Mouse (Mus musculus) adrenal gland, postnatal 14 days (tissue): ENCODE measurements around the gene Atg9b. TPM values are rescaled to one million over a fixed set of nuclear protein-coding genes. Genes with fewer than 3 reads are reported as not detected.

ENCODE experiments used
- DNase-seq: peaks from one replicate; pipeline ENCODE4 v3.0.0; 2021; ENCODE audit warnings: mixed read lengths
- total RNA-seq: library from RNA; stranded (reverse); gene quantifications from 2 replicates; pipeline ENCODE4 v1.2.3, GENCODE M21; 2021

The Atg9b gene
- total RNA-seq, 1 experiment from 2014 or later, result 0.41 TPM

- peak; percentile 47 for DNase-seq
Observed at GRCm38 (mm10) chr5:24350073-24350472, 41.9 kb downstream of the Atg9b start.

- DNase-seq, result peak; percentile 81
Observed at GRCm38 (mm10) chr5:24348546-24348945, 43.4 kb downstream of the Atg9b start.

GRCm38 (mm10) chr5:24348128-24348527 is 43.8 kb downstream of the Atg9b start:
- DNase-seq, result peak; percentile 90

DNA sequence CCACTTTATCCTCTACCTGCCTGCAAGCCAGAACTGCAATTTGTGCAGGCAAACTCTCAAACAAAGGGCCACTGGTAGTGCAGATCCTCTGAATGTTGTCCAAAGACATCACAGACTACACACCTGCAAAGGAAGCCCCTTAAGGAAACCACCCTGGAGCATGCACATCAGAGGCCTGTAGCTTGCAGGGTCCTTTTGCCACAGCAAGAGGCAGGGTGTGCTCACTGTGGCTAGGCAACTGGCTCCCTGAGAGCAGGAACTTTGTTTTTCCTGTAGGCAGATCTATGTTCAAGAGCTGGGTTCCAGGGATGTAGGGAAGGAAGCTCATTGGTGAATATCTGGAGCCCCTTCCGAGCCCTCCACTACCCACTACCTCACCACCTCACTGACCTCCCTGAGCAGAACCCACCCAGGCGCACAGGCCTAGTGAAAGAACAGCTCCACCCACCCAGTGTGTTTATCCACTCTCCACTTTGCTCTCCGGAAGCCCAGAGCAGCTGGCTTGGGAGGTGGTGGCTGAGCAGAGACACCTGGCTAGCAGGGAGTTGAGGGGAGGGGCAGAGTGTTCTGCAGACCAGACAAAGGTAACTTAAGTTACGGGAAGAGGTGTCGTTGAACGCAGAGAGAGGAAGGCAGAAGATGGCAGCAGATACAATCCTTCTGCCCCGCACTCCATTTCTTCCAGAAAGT is 44.6 kb downstream of the Atg9b start:
- DNase-seq, result no peak

DNA sequence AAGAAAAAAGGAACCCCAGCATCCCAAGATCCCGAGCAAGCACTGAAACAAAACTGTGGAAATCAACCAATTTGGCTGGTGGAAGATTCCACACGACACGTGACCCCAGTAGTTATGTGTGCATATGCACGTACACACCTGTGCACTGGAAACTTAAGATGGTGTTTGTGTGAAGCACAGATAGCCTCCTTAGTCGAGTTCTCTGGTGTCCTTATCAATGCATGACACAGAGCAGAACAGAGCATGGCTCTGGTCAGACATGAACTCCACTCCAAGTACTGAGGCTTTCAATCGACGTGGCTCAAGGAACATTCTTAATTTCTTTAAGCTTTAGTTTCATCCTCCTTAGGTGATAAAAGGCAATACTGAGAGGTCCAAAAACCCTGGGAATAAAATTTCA is 45.6 kb downstream of the Atg9b start:
- no peak for DNase-seq

- no peak for DNase-seq
Observed at GRCm38 (mm10) chr5:24344477-24345051, 47.4 kb downstream of the Atg9b start.

DNA sequence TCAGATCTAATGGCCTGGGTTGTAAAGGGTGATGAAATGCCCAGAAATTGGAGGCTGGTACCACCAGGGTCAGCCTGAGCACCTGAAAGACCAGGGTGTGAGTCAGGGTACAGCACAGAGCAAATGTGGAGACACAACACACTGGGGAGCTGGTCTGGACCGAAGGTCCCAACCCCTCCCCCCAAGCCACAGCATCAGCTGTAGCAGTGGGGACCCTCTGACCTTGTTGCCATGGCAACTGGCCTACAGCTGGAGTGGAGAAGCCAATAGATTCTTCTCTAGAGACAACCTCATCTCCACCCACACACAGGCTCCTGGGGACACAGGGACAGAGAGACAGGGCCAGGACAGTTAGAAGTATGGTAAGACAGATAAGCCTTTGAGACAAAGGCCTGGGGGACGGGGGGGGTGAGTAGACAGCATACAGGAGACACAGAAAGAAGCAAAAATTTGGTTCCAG is 47.9 kb downstream of the Atg9b start:
- no peak for DNase-seq

DNA sequence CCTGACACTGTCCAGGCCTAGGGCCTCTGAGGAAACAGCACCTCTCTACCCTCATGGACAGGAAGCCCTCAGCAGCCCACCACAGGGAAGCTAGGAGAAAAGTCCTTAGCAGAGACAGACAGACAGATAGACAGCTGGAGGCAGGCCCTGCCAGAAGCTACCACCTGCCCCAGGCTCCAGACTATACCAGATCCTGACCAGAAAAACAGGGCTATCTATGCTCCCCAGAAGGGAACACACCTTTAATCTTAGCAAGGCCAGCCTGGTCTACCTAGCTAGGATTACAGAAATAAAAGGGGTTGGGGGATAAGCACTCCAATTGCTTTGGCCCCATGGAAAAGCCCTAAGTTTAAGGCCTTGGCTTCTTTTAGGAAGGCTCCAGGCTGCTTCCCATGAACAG is 48.6 kb downstream of the Atg9b start:
- no peak for DNase-seq

GRCm38 (mm10) chr5:24342966-24343365 is 49.0 kb downstream of the Atg9b start:
- no peak for DNase-seq

DNA sequence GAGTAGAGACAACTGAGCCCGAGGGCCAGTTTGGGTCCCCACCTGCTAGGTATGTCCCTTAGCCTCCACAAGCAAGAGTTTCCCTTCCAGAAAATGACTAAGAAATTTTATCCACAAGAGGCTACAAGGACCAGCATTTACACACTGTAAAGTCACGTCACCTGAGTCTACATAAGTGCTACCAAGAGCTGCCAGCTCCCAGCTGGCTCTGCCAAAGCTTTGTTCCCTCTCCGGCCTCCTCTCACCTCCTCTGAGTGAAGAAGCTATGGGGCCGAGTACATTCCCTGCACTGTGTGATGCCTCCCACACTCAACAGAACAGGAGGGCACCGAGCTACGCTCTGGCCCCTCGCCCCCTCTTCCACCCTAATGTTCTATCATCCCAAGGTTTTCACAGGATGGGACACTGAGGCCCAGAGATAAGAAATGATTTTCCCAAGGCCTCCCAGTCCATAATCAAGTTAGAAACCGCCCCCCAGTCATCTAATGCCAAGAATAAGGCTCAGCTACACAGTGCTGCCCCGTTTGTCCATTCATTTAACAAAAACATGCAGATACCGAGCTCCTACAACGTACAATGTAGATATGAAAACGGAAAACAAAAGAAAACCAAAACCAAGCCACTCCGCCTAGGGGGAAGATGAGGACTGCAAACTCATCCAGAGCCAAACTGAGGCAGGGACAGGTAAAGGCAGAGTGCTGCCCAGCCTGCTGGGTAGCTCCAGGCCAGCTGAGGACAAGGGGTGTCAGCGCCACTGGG is 49.6 kb downstream of the Atg9b start:
- no peak for DNase-seq

GRCm38 (mm10) chr5:24337821-24338220 is 54.1 kb downstream of the Atg9b start:
- no peak for DNase-seq

- peak; percentile 57 for DNase-seq
Observed at GRCm38 (mm10) chr5:24337366-24337765, 54.6 kb downstream of the Atg9b start.

- peak; percentile 74 for DNase-seq
Observed at GRCm38 (mm10) chr5:24335888-24336511, 55.9 kb downstream of the Atg9b start.

- no peak for DNase-seq
Observed at GRCm38 (mm10) chr5:24334749-24335148, 57.2 kb downstream of the Atg9b start.

Other genes with a start within 250 kb of the Atg9b start
- 7.7 and 7.9 TPM in 2 replicates for gene Nupl2, start 227.2 kb downstream of the Atg9b start, total RNA-seq
- gene Kcnh2, start 40.5 kb downstream of the Atg9b start, total RNA-seq, result 10.7 and 11.1 TPM in 2 replicates
- gene Nos3, start 27.3 kb downstream of the Atg9b start, total RNA-seq, result 16.8 and 18.3 TPM in 2 replicates
- gene Abcb8, start 1.5 kb upstream of the Atg9b start, total RNA-seq, result 80.9 and 92.2 TPM in 2 replicates
- gene Asic3, start 21.2 kb upstream of the Atg9b start, total RNA-seq, result 1.1 TPM in 1 of 2 replicates, not detected in the other
- 38.5 and 38.7 TPM in 2 replicates for gene Cdk5, start 31.4 kb upstream of the Atg9b start, total RNA-seq
- gene Slc4a2, start 31.7 kb upstream of the Atg9b start, total RNA-seq, result 57.6 and 60.5 TPM in 2 replicates
- 113 and 122 TPM in 2 replicates for gene Fastk, start 53.1 kb upstream of the Atg9b start, total RNA-seq
- 8.6 and 10.6 TPM in 2 replicates for gene Tmub1, start 55.7 kb upstream of the Atg9b start, total RNA-seq
- 64.0 and 72.0 TPM in 2 replicates for gene Agap3, start 60.0 kb upstream of the Atg9b start, total RNA-seq
- gene Gbx1, start 135.1 kb upstream of the Atg9b start, total RNA-seq, result not detected in 2 replicates
- gene Asb10, start 148.8 kb upstream of the Atg9b start, total RNA-seq, result 0.15 and 0.19 TPM in 2 replicates
- not detected in 2 replicates for gene 4931409K22Rik, start 164.7 kb upstream of the Atg9b start, total RNA-seq
- gene Abcf2, start 185.3 kb upstream of the Atg9b start, total RNA-seq, result 59.3 and 67.0 TPM in 2 replicates
- gene Chpf2, start 194.6 kb upstream of the Atg9b start, total RNA-seq, result 32.3 and 44.0 TPM in 2 replicates
- gene Smarcd3, start 232.3 kb upstream of the Atg9b start, total RNA-seq, result 15.5 and 24.3 TPM in 2 replicates